Mouse (Mus musculus) heart, embryonic 14.5 days (tissue): Measurements from ENCODE around the gene Kcnn4. TPM values are rescaled to one million over a fixed set of nuclear protein-coding genes. Genes with fewer than 3 reads are reported as not detected.

Experiments used
- ATAC-seq: fragments of 200-750 bp; cut with Nextera tagmentation; 2 replicates; pipeline ENCODE4 v1.8.0; 2017; ENCODE audit warnings: low read depth, moderate TSS enrichment; ENCODE audit not compliant: insufficient number of reproducible peaks, insufficient read depth, low FRiP score
- H3K27ac ChIP-seq, 2 experiments: fragments of 200-500 bp in 1 of 2; fragments of 300-500 bp in 1 of 2; sonication (generic) in 1 of 2; replicated peaks in 1 of 2; 2 replicates each; pipeline ENCODE4 v1.5.1; 2012 to 2014; ENCODE audit warnings: low read depth in 2 of 2, low read length in 2 of 2, control low read depth in 1 of 2, mild to moderate bottlenecking in 1 of 2, mixed read lengths in 1 of 2; ENCODE audit not compliant: control insufficient read depth in 1 of 2, insufficient read depth in 1 of 2
- H3K27me3 ChIP-seq: fragments of 300-500 bp; sonication (generic); 2 replicates; pipeline ENCODE4 v1.6.1; 2014; ENCODE audit warnings: mild to moderate bottlenecking, low read length, control low read depth; ENCODE audit not compliant: control insufficient read depth, insufficient read depth
- H3K36me3 ChIP-seq: fragments of 300-500 bp; sonication (generic); 2 replicates; pipeline ENCODE4 v1.6.1; 2014; ENCODE audit warnings: mild to moderate bottlenecking, control low read depth, low read length, mixed read lengths; ENCODE audit not compliant: control insufficient read depth, insufficient read depth
- H3K4me1 ChIP-seq, 2 experiments: fragments of 200-500 bp in 1 of 2; fragments of 300-500 bp in 1 of 2; sonication (generic) in 1 of 2; 2 replicates each; pipeline ENCODE4 v1.6.1; 2012 to 2014; ENCODE audit warnings: low read length in 2 of 2, control low read depth in 1 of 2, mixed read lengths in 1 of 2; ENCODE audit not compliant: control insufficient read depth in 2 of 2, insufficient read depth in 2 of 2
- H3K4me2 ChIP-seq: fragments of 300-500 bp; sonication (generic); 2 replicates; pipeline ENCODE4 v1.6.1; 2014; ENCODE audit warnings: mild to moderate bottlenecking, low read length
- H3K4me3 ChIP-seq, 2 experiments: fragments of 200-500 bp in 1 of 2; fragments of 300-500 bp in 1 of 2; sonication (generic) in 1 of 2; 2 replicates each; pipeline ENCODE4 v1.5.1; 2012 to 2014; ENCODE audit warnings: low read length in 2 of 2, mild to moderate bottlenecking in 2 of 2, control low read depth in 1 of 2, low read depth in 1 of 2, moderate library complexity in 1 of 2; ENCODE audit not compliant: control insufficient read depth in 1 of 2, insufficient read depth in 1 of 2
- H3K9ac ChIP-seq: fragments of 300-500 bp; sonication (generic); 2 replicates; pipeline ENCODE4 v1.6.1; 2014; ENCODE audit warnings: mild to moderate bottlenecking, low read length
- H3K9me3 ChIP-seq: fragments of 300-500 bp; sonication (generic); 2 replicates; pipeline ENCODE4 v1.6.1; 2016; ENCODE audit warnings: low read length, control low read depth; ENCODE audit not compliant: control insufficient read depth
- WGBS: fragments of 180-500 bp; shearing (Covaris S2); extraction: QIAGEN DNeasy Blood & Tissue Kit; methylation state at CpG from one replicate; pipeline ENCODE4 v1.1.7; 2014; 5-methylcytosine and 5-hydroxymethylcytosine counted together
- polyA plus RNA-seq: library from polyadenylated mRNA; unstranded; fragments of >200 nt; fragmentation: Nextera tagmentation; extraction: Ambion mirVana; gene quantifications from 2 replicates; pipeline ENCODE4 v1.2.1, GENCODE M21; 2014

Gene Kcnn4
- polyA plus RNA-seq, 1 experiment from 2014 or later = 1.4 TPM

DNA sequence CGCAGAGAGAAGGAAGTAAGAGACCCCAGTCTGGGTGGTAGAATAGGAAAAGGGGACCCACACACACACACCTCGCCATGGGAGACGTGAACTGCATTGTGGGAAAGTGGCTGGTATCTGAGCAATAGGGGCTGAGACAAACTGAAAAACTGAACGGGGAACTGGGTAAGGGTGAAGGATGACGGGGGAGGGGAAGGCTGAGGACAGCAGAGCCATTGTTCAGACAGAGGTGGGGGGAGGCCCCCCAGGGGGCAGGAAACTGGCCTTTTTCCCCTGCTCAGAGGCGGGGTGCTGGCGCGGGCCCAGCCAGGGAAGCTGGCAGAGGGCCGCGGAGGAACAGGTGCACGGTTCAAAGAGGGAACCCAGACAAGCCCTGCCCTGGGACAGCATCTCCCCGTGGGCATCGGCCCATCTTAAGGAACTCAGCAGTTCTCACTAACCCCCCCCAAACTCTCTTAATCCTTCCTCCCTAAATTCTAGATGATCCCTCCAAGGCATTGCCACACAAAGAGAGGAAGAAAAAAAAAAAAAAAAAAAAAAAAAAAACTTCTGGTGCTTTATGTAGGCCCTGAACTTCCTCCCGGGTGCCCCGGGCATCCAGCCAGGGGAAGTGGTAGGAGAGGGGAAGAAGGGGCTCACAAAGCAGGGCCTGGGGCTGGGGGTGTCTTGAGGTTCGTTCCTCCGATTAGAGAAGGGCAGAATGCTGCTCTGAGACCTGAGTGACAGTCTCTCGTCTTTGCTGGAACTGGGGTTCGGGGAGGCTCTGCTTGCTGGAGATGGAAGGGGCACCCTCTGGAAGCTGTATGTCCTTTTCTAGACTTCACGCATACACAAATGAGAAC, 3.7 kb downstream of the Kcnn4 start:
- Histone ChIP-seq H3K4me1 (peaks cover 7 to 11% of the 10 kb centered on the region in 2 experiments; a peak in 3 of 4 replicates), H3K9ac (no peak overlapping the region), H3K4me3 (no peak overlapping the region), H3K27ac (peak overlapping the region; percentile 6 to 44; a peak in 1 of 4 replicates), H3K9me3 (no peaks in the 10 kb centered on the region), H3K36me3 (no peaks in the 10 kb centered on the region), H3K27me3 (0 out of 2 replicates have a peak, but pooled peaks cover 5% of the 10 kb centered on the region), H3K4me2 (peak overlapping the region; percentile 21; the same call in 1 of the 2 replicates)
- WGBS = 38% methylated on average over 19 of the region's 20 CpGs
- ATAC-seq = no peak; the same call in 1 of the 2 replicates

DNA sequence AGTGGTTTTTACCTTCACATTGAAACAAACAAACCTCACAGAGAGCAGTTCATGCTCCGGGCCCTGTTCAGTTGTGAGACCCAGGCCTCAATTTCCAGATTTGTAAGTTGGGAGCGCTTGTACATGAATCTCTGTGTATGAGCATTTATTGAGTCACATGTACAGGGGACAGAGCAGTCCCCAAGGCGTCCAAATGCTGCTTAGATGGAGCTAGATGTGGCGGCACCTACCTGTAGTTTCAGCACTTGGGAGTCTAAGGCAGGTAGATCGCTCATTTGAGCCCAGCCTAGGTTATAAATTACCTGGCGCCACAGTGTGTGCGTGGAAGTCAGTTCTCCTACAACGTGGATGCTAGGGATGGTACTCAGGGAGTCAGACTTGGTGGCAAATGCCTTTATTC, 6.4 kb downstream of the Kcnn4 start:
- no peaks in the 10 kb centered on the region for H3K9me3 ChIP-seq
- 85% methylated on average over 8 of the region's 8 CpGs for WGBS
- peaks cover 7 to 11% of the 10 kb centered on the region in 2 experiments; a peak in 3 of 4 replicates for H3K4me1 ChIP-seq
- H3K36me3 ChIP-seq = no peaks in the 10 kb centered on the region
- peak overlapping the region; percentile 54; the same call in 1 of the 2 replicates for H3K9ac ChIP-seq
- no peak for ATAC-seq
- H3K4me2 ChIP-seq = peak overlapping the region; percentile 74; the same call in 1 of the 2 replicates
- H3K27ac ChIP-seq = no peak overlapping the region
- no peak overlapping the region for H3K4me3 ChIP-seq
- H3K27me3 ChIP-seq = 0 out of 2 replicates have a peak, but pooled peaks cover 5% of the 10 kb centered on the region

DNA sequence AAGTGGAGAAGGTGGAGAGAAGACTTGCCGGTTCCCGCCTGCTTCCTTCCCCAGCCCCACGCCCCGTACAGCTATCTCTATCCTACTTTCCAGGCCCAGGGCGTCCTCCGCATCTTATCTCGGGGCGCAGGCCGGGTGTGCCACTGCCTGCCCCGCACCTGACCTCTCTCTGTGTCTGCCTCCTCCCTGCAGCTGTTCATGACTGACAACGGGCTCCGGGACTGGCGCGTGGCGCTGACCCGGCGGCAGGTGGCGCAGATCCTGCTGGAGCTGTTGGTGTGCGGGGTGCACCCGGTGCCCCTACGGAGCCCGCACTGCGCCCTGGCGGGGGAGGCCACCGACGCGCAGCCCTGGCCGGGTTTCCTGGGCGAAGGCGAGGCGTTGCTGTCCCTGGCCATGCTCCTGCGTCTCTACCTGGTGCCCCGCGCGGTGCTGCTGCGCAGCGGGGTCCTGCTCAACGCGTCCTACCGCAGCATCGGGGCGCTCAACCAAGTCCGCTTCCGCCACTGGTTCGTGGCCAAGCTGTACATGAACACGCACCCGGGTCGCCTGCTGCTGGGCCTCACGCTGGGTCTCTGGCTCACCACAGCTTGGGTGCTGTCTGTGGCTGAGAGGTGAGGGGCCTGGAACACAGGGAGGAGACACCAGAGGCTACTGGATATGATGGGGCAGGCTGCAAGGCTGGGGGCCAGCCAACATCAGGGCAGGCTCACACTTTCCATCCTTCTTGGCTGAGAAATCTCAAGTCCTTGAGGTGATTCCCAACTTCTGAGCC, 7.2 kb downstream of the Kcnn4 start:
- H3K27ac ChIP-seq = no peak overlapping the region
- H3K36me3 ChIP-seq = no peaks in the 10 kb centered on the region
- no peaks in the 10 kb centered on the region for H3K9me3 ChIP-seq
- H3K4me3 ChIP-seq = peak overlapping the region; percentile 32
- 0 out of 2 replicates have a peak, but pooled peaks cover 5% of the 10 kb centered on the region for H3K27me3 ChIP-seq
- H3K4me1 ChIP-seq = peaks cover 7 to 11% of the 10 kb centered on the region in 2 experiments; a peak in 3 of 4 replicates
- peak; percentile 69 for ATAC-seq
- peak overlapping the region; percentile 54 for H3K9ac ChIP-seq
- H3K4me2 ChIP-seq = peak overlapping the region; percentile 74
- WGBS = 5% methylated on average over 49 of the region's 49 CpGs

GRCm38 (mm10) chr7:24378049-24378701, 8.1 kb downstream of the Kcnn4 start:
- Histone ChIP-seq H3K9ac (no peak overlapping the region), H3K9me3 (no peaks in the 10 kb centered on the region), H3K27me3 (0 out of 2 replicates have a peak, but pooled peaks cover 5% of the 10 kb centered on the region), H3K4me1 (peaks cover 7 to 9% of the 10 kb centered on the region in 2 experiments; a peak in 3 of 4 replicates), H3K4me2 (no peak overlapping the region), H3K27ac (no peak overlapping the region), H3K4me3 (no peak overlapping the region), H3K36me3 (no peaks in the 10 kb centered on the region)
- no peak for ATAC-seq
- 67% methylated on average over 10 of the region's 10 CpGs for whole genome bisulfite sequencing

GRCm38 (mm10) chr7:24379934-24380333, 9.9 kb downstream of the Kcnn4 start:
- H3K4me1 ChIP-seq = peaks cover 6 to 7% of the 10 kb centered on the region in 2 experiments; a peak in 3 of 4 replicates
- no peaks in the 10 kb centered on the region for H3K9me3 ChIP-seq
- H3K4me3 ChIP-seq = no peak overlapping the region
- H3K4me2 ChIP-seq = no peak overlapping the region
- no peak overlapping the region for H3K9ac ChIP-seq
- H3K27ac ChIP-seq = no peak overlapping the region
- no peak for ATAC-seq
- H3K27me3 ChIP-seq = peaks cover 8% of the 10 kb centered on the region
- H3K36me3 ChIP-seq = no peaks in the 10 kb centered on the region
- WGBS = 51% methylated on average over 7 of the region's 7 CpGs

- Histone ChIP-seq H3K9ac (no peak overlapping the region), H3K4me2 (no peak overlapping the region)
- 55% methylated on average over 2 of the region's 2 CpGs for WGBS
Observed at GRCm38 (mm10) chr7:24380370-24380769, 10.3 kb downstream of the Kcnn4 start.

More at GRCm38 (mm10) chr7:24380370-24380769, 10.3 kb downstream of the Kcnn4 start:
- Histone ChIP-seq H3K27ac (no peak overlapping the region), H3K9me3 (no peaks in the 10 kb centered on the region), H3K4me3 (no peak overlapping the region), H3K36me3 (no peaks in the 10 kb centered on the region), H3K4me1 (peaks cover 6 to 7% of the 10 kb centered on the region in 2 experiments; a peak in 3 of 4 replicates), H3K27me3 (peaks cover 8% of the 10 kb centered on the region)
- no peak for ATAC-seq
